Mouse (Mus musculus) bone marrow, adult 2 months (tissue): ENCODE data around the gene B3galt6.

Experiments
- CTCF ChIP-seq: fragments of 200-500 bp; IDR thresholded peaks from 2 replicates; pipeline ENCODE4 v1.5.1; 2011; ENCODE audit warnings: low read length, control low read depth; ENCODE audit not compliant: control insufficient read depth, insufficient read depth
- POLR2A ChIP-seq: fragments of 200-500 bp; IDR thresholded peaks from 2 replicates; pipeline ENCODE4 v1.6.1; 2011; ENCODE audit warnings: low read depth, mild to moderate bottlenecking, control low read depth, low read length, borderline replicate concordance; ENCODE audit not compliant: control insufficient read depth

- TF ChIP-seq CTCF (no peak), POLR2A (no peak)
Observed at GRCm38 (mm10) chr4:155970286-155970685, 22.2 kb downstream of the B3galt6 start.
